ENCODE assay signal across 19 mouse cellular contexts in the genomic region with DNA sequence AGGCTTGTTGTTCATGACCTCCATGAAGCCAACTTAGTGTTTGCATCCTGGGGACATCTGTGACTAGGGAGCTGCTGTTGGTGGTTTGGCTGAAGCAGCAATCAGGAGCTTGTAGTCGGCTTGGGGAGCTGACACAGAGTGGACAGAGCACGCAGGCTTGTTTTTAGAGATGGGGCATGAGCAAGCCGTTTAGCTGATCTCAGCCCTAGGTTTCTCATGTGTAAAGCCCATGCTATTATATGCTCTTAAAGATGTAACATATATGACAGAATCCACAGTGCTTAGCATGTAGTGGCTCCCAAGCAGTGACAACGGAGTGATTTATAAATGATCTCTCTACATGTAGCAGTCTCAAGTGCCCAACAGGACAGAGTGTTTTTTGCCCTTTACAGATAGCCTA.
DNase-seq lines count a peak whose midpoint lies in the region; ATAC-seq lines count a peak whose summit lies in the region.
"Had no signal": no experiment of that assay in that cellular context is flagged by ENCODE, and none has a peak within 500 bp of the region (broad histone marks: within the 10 kb centered on the region; RNA-seq: fewer than 3 reads in every experiment).

No protein-coding gene starts in this region.

- H3K27me3 ChIP-seq in heart, embryonic 11.5 days (ENCODE audit: control insufficient read depth, insufficient read depth, low read length), result no peaks in the 10 kb centered on the region
- H3K27me3 ChIP-seq in midbrain, embryonic 11.5 days (ENCODE audit: control insufficient read depth, insufficient read depth, low read length), result no peaks in the 10 kb centered on the region
- H3K27me3 ChIP-seq in midbrain, embryonic 13.5 days, result no peaks in the 10 kb centered on the region
- H3K27me3 ChIP-seq: CH12.LX, Patski had no signal

- no peak overlapping the region for H3K27ac ChIP-seq in heart, embryonic 11.5 days (ENCODE audit: low read depth, low read length)
- H3K27ac ChIP-seq in midbrain, embryonic 11.5 days (ENCODE audit: low read depth, low read length), result no peak overlapping the region
- no peak overlapping the region for H3K27ac ChIP-seq in midbrain, embryonic 13.5 days

- DNase-seq in heart, adult 11 months, result peak; percentile 67
- peak; percentile 71 for DNase-seq in midbrain, embryonic 11.5 days (ENCODE audit: low spot score, missing footprints)
- DNase-seq: adrenal gland, adult 2 months; adrenal gland, adult 8-10 months; adrenal gland, postnatal 10 days; adrenal gland, postnatal 14 days; adrenal gland, postnatal 25 days; adrenal gland, postnatal 36 days; B cell, adult 2 months; cerebellum, adult 11 months; cerebellum, adult 11-12 months; cerebellum, adult 18-20 months had no signal

- ATAC-seq in heart, embryonic 11.5 days (replicated peaks; ENCODE audit: insufficient number of reproducible peaks, low FRiP score, low TSS enrichment), result no peak
- no peak for ATAC-seq in midbrain, embryonic 11.5 days (ENCODE audit: low FRiP score)
- no peak for ATAC-seq in midbrain, embryonic 13.5 days
- ATAC-seq: activated CD4-positive, CD25-positive, alpha-beta regulatory T cell, adult 4 months; CD4-positive, CD25-positive, alpha-beta regulatory T cell, adult 4 months had no signal

- no peaks in the 10 kb centered on the region for H3K9me3 ChIP-seq in heart, embryonic 11.5 days (replicated peaks; ENCODE audit: control insufficient read depth, low read length)
- H3K9me3 ChIP-seq in midbrain, embryonic 11.5 days (ENCODE audit: control insufficient read depth, low read length), result no peaks in the 10 kb centered on the region
- H3K9me3 ChIP-seq in midbrain, embryonic 13.5 days, result peaks cover 4% of the 10 kb centered on the region; the same call in 1 of the 2 replicates
- H3K9me3 ChIP-seq: G1E had no signal

- peaks cover 26% of the 10 kb centered on the region for H3K4me1 ChIP-seq in heart, embryonic 11.5 days (ENCODE audit: control insufficient read depth, insufficient read depth, low read length)
- no peaks in the 10 kb centered on the region for H3K4me1 ChIP-seq in midbrain, embryonic 11.5 days (ENCODE audit: control insufficient read depth, insufficient read depth, low read length)
- peaks cover 8% of the 10 kb centered on the region for H3K4me1 ChIP-seq in midbrain, embryonic 13.5 days (replicated peaks)

- WGBS in heart, embryonic 11.5 days (ENCODE audit: insufficient replicate concordance), result 85% methylated on average over 4 of the region's 4 CpGs
- WGBS in midbrain, embryonic 11.5 days, result 95% methylated on average over 4 of the region's 4 CpGs
- WGBS in midbrain, embryonic 13.5 days, result 92% methylated on average over 4 of the region's 4 CpGs

- H3K9ac ChIP-seq in heart, embryonic 11.5 days (ENCODE audit: low read depth, low read length), result no peak overlapping the region
- H3K9ac ChIP-seq in midbrain, embryonic 11.5 days (ENCODE audit: low read length), result no peak overlapping the region
- H3K9ac ChIP-seq in midbrain, embryonic 13.5 days (replicated peaks), result no peak overlapping the region

- H3K36me3 ChIP-seq in heart, embryonic 11.5 days (ENCODE audit: control insufficient read depth, insufficient read depth, low read length), result no peaks in the 10 kb centered on the region
- no peaks in the 10 kb centered on the region for H3K36me3 ChIP-seq in midbrain, embryonic 11.5 days (ENCODE audit: control insufficient read depth, insufficient read depth, low read length)
- H3K36me3 ChIP-seq in midbrain, embryonic 13.5 days, result no peaks in the 10 kb centered on the region
- H3K36me3 ChIP-seq: G1E had no signal

- H3K4me2 ChIP-seq in heart, embryonic 11.5 days, result no peak overlapping the region
- H3K4me2 ChIP-seq in midbrain, embryonic 11.5 days, result no peak overlapping the region
- no peak overlapping the region for H3K4me2 ChIP-seq in midbrain, embryonic 13.5 days (replicated peaks)

- H3K4me3 ChIP-seq in heart, embryonic 11.5 days (ENCODE audit: low read depth, low read length), result no peak overlapping the region
- H3K4me3 ChIP-seq in midbrain, embryonic 11.5 days (ENCODE audit: low read depth, low read length), result no peak overlapping the region
- no peak overlapping the region for H3K4me3 ChIP-seq in midbrain, embryonic 13.5 days (replicated peaks)
